Mouse (Mus musculus) cerebellum, adult 8-10 months (tissue): Measurements from ENCODE around the gene Abcc5.
"Not testable (repeated sequence)": the region's sequence is repeated elsewhere in the genome, so short reads cannot be mapped to it uniquely, and the experiment has no call there.

Source experiments
- DNase-seq: peaks from one replicate; pipeline ENCODE4 v3.0.0; 2022

Abcc5 gene

DNA sequence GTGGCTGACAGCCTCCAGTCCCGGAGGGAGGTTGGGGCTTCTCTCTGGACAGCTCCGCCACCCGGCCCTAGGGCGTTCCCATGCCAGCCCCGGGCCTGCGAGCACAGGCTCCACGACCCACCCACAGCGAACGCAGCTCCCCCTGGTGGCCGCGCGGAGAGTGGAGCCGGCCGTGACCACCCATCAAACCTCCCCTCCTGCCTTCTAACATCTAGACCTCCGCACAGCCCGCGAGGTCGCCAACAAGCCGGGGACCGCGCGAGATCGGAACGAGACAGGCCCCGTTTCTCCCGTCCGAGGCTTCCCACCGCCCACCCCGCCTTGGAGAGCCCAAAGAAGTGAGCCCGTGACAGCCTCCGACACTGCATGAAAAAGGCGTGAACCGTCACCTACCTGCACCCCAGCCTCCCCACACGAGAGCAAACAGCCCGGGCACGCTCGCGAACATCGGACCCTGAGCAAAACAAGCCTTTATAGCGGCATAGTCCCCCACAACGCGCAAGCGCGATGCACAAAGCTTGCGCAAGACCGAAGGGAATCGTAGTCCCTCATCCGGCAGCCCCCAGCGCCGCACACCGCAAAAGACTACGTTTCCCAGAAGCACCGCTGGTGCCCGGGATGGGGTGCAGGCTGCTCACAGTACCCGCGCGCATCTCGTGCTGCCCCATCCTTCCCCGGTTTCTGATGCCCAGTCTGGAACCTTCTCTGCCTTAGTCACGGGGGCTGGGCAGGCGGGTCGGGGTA lies at the start of gene Abcc5:
TSS of gene Abcc5 (minus strand) at position 540 of the 744 bp plus-strand sequence.
- DNase-seq, result peak; percentile 91

DNA sequence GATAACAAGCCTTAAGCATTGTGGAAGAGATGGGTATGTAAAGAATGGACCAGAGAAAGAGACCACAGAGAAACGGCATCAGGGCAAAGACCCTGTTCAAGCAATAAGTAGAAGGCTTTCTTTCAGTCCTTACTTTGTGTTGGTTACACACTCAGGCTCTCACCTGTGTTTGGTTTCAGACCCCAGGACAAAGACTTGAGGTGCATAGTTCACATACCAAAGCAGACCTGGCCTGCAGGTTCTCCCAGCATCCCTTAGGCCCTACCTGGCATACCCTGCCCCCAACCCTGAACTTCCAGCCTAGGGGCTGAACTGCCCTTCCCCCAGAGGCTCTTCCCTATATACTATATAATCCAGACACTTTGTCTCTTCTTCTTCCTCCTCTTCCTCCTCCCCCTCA lies 49.1 kb upstream of the Abcc5 start:
- DNase-seq, result no peak

DNA sequence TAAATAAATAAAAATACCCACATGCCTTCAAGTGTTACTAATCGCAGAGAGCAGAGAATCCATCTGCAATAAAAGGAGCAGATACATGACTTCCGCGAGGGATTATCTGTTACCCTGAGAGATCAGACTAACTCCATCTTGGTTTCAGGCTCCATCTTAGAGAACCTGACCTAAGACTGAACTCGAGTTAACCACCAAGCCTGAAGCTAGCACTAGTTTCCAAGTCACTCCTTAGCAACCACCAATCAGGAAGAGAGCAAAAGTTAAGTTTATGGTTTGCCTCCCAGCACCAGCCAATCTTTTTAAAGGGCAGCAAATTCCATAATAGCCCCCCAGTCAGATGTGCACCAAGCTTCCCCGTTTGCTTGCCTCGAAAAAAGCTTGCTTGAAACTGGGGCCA lies 48.6 kb upstream of the Abcc5 start:
- DNase-seq, result no peak

DNA sequence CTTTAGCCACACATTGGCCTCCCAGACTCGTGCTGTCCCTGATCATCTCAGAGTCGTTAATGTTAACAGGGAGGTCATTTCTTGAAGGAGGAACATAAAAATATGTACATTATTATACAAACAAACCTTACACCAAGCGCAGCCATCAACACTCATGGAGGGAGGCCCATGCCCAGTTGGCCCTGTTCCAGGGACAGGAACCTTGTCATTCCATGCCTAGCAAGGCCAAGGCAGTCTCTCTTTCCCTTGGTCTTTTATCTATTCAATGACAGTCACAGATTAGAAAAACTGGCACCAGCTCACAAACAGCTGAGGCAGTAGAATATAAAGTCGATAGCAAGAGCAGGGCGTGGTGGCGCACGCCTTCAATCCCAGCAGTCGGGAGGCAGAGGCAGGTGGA lies 48.0 kb upstream of the Abcc5 start:
- no peak for DNase-seq

DNA sequence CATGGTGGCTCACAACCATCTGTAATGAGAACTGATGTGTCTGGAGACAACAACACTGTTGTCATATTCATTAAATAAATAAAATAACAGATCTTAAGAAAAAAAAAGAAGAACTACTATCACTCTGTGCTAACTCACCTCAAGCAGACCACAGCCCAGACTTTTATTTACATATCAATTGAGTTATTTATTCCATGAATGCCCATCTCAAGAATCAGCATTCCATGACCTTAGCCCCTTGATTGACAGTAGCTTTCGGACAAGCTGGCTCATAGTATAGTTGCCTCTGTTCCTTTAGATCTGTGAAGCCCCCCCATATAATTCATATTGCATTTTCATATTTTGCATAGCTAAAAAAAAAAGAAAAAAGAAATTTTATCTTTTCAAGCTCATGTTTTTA lies 47.6 kb upstream of the Abcc5 start:
- DNase-seq, result no peak

DNA sequence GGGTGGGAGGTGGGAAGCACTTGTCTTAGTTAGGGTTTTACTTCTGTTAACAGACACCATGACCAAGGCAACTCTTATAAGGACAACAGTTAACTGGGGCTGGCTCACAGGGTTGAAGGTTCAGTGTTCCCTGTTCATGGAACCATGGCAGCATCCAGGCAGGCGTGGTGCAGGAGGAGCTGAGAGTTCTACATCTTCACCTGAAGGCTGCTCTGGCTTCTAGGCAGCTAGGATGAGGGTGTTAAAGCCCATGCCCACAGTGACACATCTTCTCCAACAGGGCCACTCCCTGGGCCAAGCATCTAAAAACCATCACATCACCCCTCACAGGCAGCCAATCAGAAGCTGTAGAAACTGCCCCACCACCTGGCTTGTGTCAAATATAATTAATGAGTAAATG lies 45.5 kb upstream of the Abcc5 start:
- DNase-seq, result no peak

DNA sequence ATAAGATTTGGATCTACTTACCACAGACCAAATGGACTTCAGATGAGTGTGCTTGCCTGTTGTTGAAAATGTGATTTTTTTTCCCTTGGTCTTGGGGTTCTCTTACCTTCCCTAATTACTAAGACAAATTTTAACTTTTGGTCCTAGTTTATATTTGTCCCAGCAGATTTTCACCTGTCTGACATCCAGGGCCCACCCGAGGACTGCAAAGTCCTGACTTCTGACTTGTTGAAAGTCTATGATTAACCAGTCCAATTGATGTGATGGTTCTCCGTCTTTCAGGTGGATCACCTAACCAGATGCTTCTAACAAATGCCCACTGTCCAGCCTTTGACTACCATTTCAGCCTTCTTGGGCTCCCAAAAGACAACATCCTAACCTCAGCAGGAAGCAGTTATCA lies 44.8 kb upstream of the Abcc5 start:
- DNase-seq, result no peak

DNA sequence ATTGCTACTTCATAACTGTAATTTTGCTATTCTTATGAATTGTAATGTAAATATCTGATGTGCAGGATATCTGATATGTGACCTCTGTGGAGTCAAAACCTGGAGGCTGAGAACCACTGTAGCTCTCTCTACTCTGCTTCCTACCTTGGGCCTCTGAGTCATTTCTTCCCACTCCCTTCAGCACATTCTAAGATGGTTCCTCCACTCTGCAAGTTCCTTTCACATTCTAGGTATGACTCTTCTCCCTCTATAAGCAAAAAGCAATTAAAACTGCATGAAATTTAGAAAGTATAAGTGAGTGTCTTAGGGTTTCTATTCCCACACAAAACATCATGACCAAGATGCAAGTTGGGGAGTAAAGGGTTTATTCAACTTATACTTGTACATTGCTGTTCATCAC lies 38.5 kb upstream of the Abcc5 start:
- DNase-seq, result no peak

DNA sequence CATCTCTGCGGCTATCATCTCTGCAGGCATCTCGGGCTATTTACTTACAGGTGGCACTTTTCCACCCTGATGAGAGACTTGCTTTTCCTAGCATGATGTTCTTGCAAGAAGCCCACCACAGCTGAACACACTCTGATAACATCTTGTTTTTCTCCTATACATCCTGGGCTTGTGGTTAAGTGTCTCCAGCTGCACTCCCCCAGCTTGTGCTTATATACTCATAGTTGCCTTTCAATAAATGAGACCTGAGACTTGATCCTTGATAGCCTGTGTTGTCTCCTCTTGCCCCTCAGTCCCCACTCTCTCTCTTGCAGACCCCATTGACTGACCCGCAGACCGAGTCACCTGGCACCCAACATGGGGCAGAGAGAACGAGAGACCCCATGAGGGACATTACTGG lies 32.5 kb upstream of the Abcc5 start:
- DNase-seq, result not testable (repeated sequence)

DNA sequence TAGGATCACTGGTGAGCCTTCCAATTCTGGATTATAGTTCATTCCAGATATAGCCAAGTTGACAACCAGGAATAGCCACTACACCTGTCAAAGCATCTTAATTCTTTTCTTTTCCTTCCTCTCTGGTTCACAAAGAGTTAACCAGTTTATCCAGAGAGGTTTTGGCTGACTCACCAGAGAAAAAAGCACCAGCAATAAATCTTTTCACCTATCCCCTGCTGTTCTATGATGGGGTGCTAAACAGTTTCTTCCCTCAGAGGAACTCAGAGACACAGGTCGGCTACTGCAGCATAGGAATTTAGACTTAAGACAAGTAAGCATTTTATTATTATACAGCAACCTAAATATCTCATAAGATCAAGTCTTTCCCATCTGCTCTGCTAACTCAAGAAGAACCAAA lies 29.9 kb upstream of the Abcc5 start:
- DNase-seq, result no peak

DNA sequence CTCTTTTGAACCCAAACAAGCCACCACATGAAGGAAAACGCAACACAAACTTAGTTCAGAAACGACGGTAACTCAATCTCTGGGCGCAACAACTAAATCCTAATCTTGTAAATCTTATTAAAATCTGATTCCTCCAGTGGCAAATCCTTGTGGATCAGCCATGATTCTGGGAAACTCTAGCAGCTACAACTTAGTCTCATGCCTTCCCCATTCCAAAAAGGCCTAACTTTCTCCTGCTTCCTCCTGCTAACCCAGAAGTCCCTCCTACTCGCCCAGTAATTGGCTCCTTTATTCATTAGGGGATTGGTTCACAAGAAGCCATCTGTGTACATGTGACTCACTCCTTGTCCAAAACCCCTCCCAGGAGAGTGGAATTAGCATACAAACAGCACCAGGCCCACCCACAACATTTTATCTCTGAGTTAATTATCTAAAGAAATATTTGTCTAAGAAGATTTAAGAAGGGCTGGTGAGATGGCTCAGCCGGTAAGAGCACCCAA lies 28.0 kb upstream of the Abcc5 start:
- no peak for DNase-seq

DNA sequence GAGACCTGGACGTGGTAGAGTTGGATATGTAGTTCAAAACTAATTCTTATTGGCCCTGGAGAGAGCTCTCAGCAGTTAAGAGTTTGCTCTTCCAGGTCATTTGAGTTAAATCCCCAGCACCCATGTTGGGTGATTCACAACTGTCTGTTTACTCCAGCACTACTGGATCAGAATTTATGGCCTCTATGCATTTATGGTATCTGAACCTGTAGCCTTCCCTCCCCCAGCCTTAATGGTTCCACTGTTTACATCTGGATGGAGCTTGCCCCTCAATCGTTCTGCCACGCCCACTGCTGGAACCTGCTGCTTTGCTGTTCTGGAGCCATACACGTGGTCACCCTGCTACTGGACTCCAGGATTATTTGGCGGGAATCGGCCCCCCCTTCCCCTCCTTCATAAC lies 25.6 kb upstream of the Abcc5 start:
- no peak for DNase-seq

DNA sequence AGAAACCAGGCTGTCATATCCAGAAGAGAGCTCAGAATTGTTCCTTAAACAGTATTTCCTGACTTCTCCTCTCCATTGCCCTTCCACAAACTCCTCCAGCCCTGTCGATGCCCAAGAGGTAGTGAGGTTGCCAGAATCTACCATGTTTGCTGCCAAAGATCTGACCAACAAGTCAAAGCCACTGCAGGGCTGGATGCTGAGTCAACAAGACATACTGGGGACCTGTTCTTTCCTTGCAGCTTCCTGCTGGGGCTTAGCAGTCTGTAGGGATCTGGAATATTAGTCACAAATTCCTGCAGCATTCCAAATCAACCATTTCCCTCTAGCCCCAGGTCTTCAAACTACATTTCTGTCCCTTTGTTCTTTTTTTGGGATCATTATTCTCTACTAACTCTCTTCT lies 19.7 kb upstream of the Abcc5 start:
- DNase-seq, result no peak

DNA sequence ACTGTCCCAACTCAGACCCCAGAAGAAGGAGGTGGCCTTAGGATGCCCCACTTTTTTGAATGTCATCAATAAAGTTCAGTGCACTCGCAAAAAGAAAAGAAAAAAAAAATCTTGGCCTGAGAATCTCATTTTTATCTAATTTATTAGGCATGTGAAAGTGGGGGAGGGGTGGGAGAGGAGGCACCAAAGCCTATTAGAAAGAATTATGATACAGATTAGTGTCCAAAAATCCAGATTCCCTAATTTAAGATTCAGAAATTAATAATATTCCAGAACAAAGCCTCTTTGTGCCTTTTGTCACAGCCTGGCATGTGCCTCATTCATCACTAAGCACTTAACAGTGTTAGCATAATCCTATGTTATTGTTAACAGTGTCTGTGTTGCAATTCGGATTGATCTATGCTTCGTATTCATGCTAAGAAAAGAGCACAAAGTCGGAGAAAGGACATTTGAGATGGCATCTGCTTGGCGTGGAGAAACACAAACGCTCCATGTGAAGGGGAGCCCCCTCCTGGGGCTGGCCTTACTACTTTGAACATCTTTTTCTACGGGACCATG lies 18.7 kb upstream of the Abcc5 start:
- no peak for DNase-seq

DNA sequence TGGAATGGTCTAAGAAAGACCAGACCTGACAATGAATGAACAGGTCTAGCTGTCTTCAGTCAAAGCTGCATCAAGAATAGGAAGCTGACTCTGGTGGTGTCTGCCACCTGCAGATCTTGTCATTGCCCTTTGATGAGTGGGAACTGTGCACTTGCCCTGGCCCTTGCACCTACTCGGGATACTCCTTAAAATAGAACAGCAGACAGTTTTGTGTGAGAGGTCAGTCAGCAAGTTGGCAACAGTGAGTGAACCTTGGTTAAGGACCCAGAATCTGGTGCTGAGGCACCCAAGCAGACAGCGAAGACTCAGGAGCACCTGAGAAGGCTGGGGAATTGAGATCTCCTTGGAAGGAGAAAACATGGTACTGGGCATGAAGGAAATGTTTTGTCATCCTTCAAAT lies 16.7 kb upstream of the Abcc5 start:
- no peak for DNase-seq

DNA sequence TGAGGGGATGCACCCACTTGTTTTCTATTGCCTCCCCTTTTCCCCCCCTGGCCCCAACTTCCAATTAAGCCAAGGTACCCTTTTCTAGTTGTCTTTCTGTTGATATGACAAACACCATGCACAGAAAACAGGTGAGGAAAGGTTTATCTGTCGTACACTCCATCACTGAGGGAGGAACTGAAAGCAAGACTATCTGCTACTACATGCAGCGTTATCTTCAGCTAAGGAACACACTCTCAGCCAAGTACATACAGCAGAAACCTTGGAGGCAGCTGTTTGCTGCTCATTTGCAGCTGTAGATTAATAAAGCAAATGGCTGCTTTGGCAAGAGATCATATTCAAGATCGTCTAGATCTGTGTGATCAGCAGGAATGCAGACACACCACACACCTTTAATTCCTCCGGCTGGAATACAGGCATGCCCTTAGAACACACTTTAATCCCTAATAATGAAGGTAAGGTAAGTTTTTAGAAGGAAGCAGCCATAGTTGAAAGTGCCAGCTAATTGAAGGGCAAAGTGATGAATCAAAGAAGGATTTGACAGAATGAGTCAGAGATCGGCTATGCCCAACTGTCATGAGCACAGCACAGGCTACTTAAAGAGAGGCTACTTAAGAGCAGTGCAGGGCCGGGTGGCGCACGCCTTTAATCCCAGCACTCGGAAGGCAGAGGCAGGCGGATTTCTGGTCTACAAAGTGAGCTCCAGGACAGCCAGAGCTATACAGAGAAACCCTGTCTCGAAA lies 12.7 kb upstream of the Abcc5 start:
- no peak for DNase-seq

DNA sequence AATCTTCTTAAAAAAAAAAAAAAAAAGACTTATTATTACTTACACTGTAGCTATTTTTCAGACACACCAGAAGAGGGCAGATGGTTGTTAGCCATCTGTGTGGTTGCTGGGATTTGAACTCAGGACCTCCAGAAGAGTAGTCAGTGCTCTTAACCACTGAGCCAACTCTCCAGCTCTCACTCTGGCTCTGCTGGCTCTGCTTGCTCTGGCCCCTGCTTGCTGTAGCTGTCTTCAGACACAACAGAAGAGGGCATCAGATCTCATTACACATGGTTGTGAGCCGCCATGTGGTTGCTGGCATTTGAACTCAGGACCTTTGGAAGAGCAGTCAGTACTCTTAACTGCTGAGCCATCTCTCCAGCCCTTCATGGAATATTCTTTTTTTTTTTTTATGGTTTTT lies 11.9 kb upstream of the Abcc5 start:
- not testable (repeated sequence) for DNase-seq

DNA sequence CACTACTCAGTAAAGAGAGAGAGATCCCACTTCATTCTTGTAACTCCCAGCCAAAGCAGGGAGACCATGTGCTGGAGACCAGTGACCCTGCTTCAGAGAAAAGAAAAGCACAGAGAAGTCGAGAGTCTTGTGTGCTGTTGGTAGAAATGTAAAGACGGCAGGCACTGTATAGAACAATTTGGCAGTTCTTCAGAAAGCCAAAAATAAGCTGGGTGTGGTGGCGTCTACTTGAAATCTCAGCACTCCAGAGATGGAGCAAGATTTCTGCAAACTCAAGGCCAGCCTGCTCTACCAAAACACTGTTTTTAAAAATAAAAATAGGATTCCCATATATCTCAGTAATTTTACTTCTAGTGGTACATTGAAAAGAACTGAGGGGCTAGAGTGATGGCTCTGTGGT lies 10.1 kb upstream of the Abcc5 start:
- DNase-seq, result no peak

DNA sequence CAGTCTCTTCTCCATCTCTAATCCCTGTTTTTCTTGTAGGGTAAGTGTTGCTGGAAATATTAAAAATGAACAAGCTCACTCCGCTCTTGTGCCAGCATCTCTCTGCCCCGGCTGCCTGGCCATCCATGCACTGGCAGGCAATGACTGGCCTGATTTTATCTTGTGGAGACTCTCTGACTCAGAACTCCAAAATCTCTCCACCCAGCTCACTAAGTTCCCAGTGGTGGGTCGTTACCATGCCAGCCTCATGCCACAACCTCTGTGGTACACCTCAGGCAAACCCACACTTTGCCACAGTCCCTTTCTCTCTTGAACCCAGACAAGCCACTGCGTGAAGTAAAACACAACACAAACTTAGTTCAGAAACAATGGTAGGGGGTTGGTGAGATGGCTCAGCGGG lies 3.1 kb upstream of the Abcc5 start:
- DNase-seq, result no peak

DNA sequence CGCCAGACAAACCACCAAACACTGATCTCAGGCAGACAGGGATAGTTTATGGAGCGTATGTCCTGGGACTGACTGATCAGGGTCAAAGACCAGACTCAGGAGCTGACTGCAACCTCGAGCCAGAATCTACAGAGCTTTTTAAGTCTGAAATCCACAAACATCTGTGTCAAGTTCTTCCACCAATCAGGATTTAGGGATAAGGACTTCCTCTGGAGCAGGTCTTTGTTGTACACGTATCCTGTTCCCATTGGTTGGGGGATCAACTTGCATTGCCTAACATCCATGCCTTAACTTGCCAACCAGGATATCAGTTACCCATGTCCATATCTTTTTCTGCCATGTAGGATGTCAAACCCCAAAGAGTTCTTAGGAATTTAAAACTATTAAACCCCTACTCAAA lies 1.4 kb upstream of the Abcc5 start:
- no peak for DNase-seq

DNA sequence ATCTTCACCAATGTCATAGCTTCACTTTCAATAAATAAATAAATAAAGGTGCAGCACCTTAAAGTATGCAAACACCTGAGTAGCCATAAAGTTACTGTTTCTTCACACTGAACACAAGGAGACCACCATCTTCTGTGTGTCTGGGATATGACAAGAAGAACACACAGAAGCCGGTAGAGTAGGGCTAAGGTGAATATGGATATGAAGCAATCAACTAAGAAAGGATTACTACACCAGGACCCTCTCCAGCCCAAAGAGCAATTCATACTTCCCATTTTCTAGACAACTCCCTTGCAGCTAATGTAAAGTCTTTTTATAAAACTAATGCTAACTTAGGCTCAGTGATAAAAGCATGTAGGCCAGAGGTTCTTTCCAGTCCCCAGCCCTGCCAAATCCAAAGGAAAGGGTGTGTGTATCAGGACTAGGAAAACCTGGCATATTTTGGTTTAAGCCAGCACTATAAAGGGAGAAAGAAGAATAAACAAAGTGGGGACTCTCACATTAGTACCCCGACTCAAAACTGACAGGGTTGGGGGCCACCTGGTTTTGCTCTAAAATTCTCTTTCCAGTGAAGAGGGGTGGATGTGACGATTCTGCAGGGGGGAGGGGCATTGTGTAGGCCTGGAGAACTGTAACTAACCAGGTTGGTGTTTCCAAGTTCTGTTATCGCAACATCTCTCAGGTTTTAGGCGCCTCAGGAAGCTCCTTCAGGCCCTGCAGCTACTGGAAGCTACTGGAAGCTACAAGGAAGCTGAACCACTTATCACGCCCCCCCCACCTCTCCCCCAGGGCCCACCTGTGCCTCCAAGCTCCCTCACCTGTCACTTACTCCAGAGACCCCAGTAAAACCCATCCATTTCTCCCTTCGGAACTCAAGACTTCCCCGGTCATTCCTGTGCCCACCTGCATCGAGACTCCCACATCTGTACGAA lies 1.2 kb downstream of the Abcc5 start:
- peak; percentile 25 for DNase-seq

DNA sequence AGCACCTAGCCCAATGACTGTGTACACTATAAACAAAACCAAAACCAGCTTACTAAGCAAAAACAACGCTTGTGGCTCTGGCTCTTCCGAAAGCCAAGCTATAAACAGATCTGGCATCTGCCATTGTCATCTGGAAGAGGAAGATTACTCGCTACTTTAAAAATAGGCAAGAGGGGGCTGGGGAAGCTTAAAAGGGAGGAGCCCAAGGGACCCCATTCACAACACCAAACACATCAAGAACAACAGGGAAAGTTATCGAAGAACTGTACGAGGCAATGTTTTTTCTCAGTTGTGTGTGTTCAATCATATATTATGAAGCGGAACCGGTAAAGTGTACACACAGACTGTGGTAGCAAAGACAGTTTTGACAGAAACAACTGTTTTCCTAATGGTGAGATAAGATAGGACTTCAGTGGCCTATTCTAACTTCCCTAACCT lies 1.9 kb downstream of the Abcc5 start:
- no peak for DNase-seq
